Comparison of ENCODE assay signal across 8 mouse cellular contexts in genomic region chr5:124540905-124541601, GRCm38 (mm10). TPM values are rescaled to one million over a fixed set of nuclear protein-coding genes. Genes with fewer than 3 reads are reported as not detected.
A peak's percentile ranks its signal among the peaks of the same experiment; 100 is the strongest.
DNase-seq lines count a peak whose midpoint lies in the region; ATAC-seq and TF ChIP-seq lines count a peak whose summit lies in the region.

No protein-coding gene starts in this region.

- H3K27me3 ChIP-seq in neural tube, embryonic 12.5 days (replicated peaks) = 0 out of 2 replicates have a peak, but pooled peaks cover 2% of the 10 kb centered on the region
- no peaks in the 10 kb centered on the region for H3K27me3 ChIP-seq in testis, adult 2 months (ENCODE audit: control insufficient read depth, insufficient read depth, low read length)

- WGBS in neural tube, embryonic 12.5 days = under 1% methylated on average over 84 of the region's 89 CpGs

- no peak for TF ChIP-seq POLR2A in cortical plate, adult 2 months (IDR thresholded peaks at IDR 0.05; ENCODE audit: extremely low read depth, insufficient read depth, low read length)
- TF ChIP-seq POLR2A in testis, adult 2 months (IDR thresholded peaks at IDR 0.05; ENCODE audit: control insufficient read depth, low read depth, low read length) = peak; percentile 30; the same call in 1 of the 2 replicates

- peak; percentile 78 for DNase-seq in 3134 (ENCODE audit: extremely low read depth, insufficient read length, low spot score)
- DNase-seq in R1 (ENCODE audit: low read depth, low spot score) = peak; percentile 53
- peak; percentile 82 to 83 for DNase-seq in heart, adult 18-20 months
- DNase-seq in kidney, adult 11 months = peak; percentile 77
- DNase-seq in lung, adult 18-20 months = peak; percentile 75 to 78

- H3K36me3 ChIP-seq in neural tube, embryonic 12.5 days = peaks cover 21% of the 10 kb centered on the region
- no peaks in the 10 kb centered on the region; the same call in 1 of the 2 replicates for H3K36me3 ChIP-seq in testis, adult 2 months (ENCODE audit: control insufficient read depth, insufficient read depth, low read length)

- H3K4me2 ChIP-seq in neural tube, embryonic 12.5 days (replicated peaks) = peak overlapping the region; percentile 86

- TF ChIP-seq CTCF in cortical plate, adult 2 months (IDR thresholded peaks at IDR 0.05; ENCODE audit: extremely low read depth, insufficient read depth, low read length) = no peak
- TF ChIP-seq CTCF in testis, adult 2 months (IDR thresholded peaks at IDR 0.05; ENCODE audit: control insufficient read depth, insufficient read depth, insufficient replicate concordance, low read depth, low read length) = no peak

- no peak overlapping the region for H3K27ac ChIP-seq in cortical plate, adult 2 months (ENCODE audit: insufficient read depth, low read length)
- H3K27ac ChIP-seq in neural tube, embryonic 12.5 days = peak overlapping the region; percentile 16
- H3K27ac ChIP-seq in testis, adult 2 months (ENCODE audit: control insufficient read depth, insufficient read depth, low read depth, low read length) = peak overlapping the region; percentile 85

- peak overlapping the region; percentile 92 for H3K9ac ChIP-seq in neural tube, embryonic 12.5 days

- no peaks in the 10 kb centered on the region for H3K9me3 ChIP-seq in neural tube, embryonic 12.5 days

- ATAC-seq in neural tube, embryonic 12.5 days (ENCODE audit: low FRiP score, low read depth) = peak; percentile 65

- H3K4me3 ChIP-seq in cortical plate, adult 2 months (ENCODE audit: insufficient read depth, low read length) = peak overlapping the region; percentile 52
- peak overlapping the region; percentile 93 for H3K4me3 ChIP-seq in neural tube, embryonic 12.5 days
- H3K4me3 ChIP-seq in testis, adult 2 months (ENCODE audit: control insufficient read depth, low read depth, low read length) = peak overlapping the region; percentile 99

- H3K4me1 ChIP-seq in cortical plate, adult 2 months (ENCODE audit: control insufficient read depth, insufficient read depth, low read length) = peaks cover 1% of the 10 kb centered on the region; the same call in 1 of the 2 replicates
- H3K4me1 ChIP-seq in neural tube, embryonic 12.5 days = peaks cover 11% of the 10 kb centered on the region
- peaks cover 8% of the 10 kb centered on the region for H3K4me1 ChIP-seq in testis, adult 2 months (ENCODE audit: control insufficient read depth, insufficient read depth, low read length)

RNA-seq across cellular contexts. Expression of gene Tmed2, which starts 0.6 kb away (rescaled TPM):
- polyA plus RNA-seq in cortical plate, adult 2 months (2012; rRNA removed) = 110 and 121 TPM in 2 replicates
- 100 to 1,000 TPM; 173 to 185 TPM for total RNA-seq in heart, adult 18-20 months (2021)
- polyA plus RNA-seq in neural tube, embryonic 12.5 days (2016; fragmentation: Nextera tagmentation; extraction: Ambion mirVana) = 389 and 400 TPM in 2 replicates
- polyA plus RNA-seq in testis, adult 2 months (2012; rRNA removed) = 34.0 and 39.8 TPM in 2 replicates

RNA-seq across cellular contexts. Expression of gene Rilpl1, which starts 9.9 kb away (rescaled TPM):
- 55.4 and 56.5 TPM in 2 replicates for polyA plus RNA-seq in cortical plate, adult 2 months (2012; rRNA removed)
- total RNA-seq in heart, adult 18-20 months (2021) = 100 to 1,000 TPM; 174 to 192 TPM
- 18.1 and 19.8 TPM in 2 replicates for polyA plus RNA-seq in neural tube, embryonic 12.5 days (2016; fragmentation: Nextera tagmentation; extraction: Ambion mirVana)
- 1.5 and 1.8 TPM in 2 replicates for polyA plus RNA-seq in testis, adult 2 months (2012; rRNA removed)

RNA-seq across cellular contexts. Expression of gene Ddx55, which starts 11.6 kb away (rescaled TPM):
- 40.3 and 42.4 TPM in 2 replicates for polyA plus RNA-seq in cortical plate, adult 2 months (2012; rRNA removed)
- total RNA-seq in heart, adult 18-20 months (2021) = 1 to 10 TPM; 4.8 to 5.2 TPM
- 21.9 and 22.0 TPM in 2 replicates for polyA plus RNA-seq in neural tube, embryonic 12.5 days (2016; fragmentation: Nextera tagmentation; extraction: Ambion mirVana)
- 4.8 and 4.9 TPM in 2 replicates for polyA plus RNA-seq in testis, adult 2 months (2012; rRNA removed)

RNA-seq across cellular contexts. Expression of gene Eif2b1, which starts 37.9 kb away (rescaled TPM):
- polyA plus RNA-seq in cortical plate, adult 2 months (2012; rRNA removed) = 32.6 and 32.9 TPM in 2 replicates
- 10 to 100 TPM; 26.7 to 26.8 TPM for total RNA-seq in heart, adult 18-20 months (2021)
- 75.7 and 76.2 TPM in 2 replicates for polyA plus RNA-seq in neural tube, embryonic 12.5 days (2016; fragmentation: Nextera tagmentation; extraction: Ambion mirVana)
- 13.5 and 14.0 TPM in 2 replicates for polyA plus RNA-seq in testis, adult 2 months (2012; rRNA removed)

RNA-seq across cellular contexts. Expression of gene Gtf2h3, which starts 37.9 kb away (rescaled TPM):
- polyA plus RNA-seq in cortical plate, adult 2 months (2012; rRNA removed) = 46.0 and 47.5 TPM in 2 replicates
- total RNA-seq in heart, adult 18-20 months (2021) = 10 to 100 TPM; 18.3 to 20.2 TPM
- 62.0 and 71.2 TPM in 2 replicates for polyA plus RNA-seq in neural tube, embryonic 12.5 days (2016; fragmentation: Nextera tagmentation; extraction: Ambion mirVana)
- 17.6 and 20.4 TPM in 2 replicates for polyA plus RNA-seq in testis, adult 2 months (2012; rRNA removed)
